Mouse (Mus musculus): Measurements from ENCODE around the gene Hmgb1.

DNA sequence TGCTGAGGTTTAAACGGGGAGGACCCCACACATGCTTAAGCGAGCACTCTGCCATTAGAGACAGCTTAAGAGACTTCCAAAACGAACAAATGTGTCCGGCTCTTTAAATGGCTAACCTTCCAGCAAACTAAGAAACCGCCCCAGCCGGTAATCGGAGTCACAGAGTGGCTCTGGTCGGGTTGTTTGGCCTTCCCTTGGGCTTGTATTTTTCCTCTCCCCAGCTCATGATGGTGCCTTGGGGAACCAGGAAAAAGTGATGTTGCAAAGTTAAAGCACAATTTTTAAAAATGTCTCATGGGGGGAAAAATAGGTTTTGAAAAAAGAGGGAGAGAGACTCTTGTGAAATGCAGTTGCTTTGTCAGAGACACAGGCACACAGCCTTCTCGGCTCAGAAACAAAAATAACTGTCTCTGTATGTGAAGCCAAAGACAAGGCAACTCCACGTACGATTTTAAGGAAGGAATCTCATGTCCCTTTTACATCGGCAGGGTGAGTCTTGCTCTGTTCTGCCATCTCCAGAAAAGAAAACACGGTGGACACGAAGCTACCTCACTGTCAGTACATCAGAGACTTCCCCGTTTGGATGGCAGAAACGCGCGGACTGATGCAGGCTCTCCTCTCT, 164.1 kb downstream of the Hmgb1 start:
- TF ChIP-seq CTCF (IDR thresholded peaks at IDR 0.05; ENCODE audit: low read depth) (no peak), EP300 (IDR thresholded peaks at IDR 0.05; ENCODE audit: low read depth) (no peak)

Data from liver, postnatal 0 days (tissue).